In the genomic region with DNA sequence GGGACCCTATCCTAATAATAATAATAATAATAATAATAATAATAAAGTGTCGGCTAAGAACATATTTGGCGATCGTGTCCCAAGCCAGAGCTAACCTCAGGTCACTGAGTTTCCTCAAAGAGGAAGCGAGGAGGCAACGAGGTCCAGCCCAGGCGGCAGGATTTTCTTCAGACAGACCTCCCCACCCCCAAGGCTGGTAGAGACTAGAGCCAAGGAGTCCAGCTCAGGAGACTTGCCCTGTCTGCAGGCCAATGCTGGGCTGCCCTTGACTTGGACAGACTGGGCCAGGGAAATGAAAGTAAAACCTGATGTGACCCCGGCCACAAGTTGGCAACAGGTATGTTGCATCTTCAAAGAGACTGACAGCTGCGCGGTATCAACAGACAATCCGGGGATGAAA, we compare ENCODE assay signal across 11 mouse cellular contexts. TPM values are rescaled to one million over a fixed set of nuclear protein-coding genes. Genes with fewer than 3 reads are reported as not detected.
A peak's percentile ranks its signal among the peaks of the same experiment; 100 is the strongest.
DNase-seq lines count a peak whose midpoint lies in the region; ATAC-seq and TF ChIP-seq lines count a peak whose summit lies in the region.
"Had no signal": no experiment of that assay in that cellular context is flagged by ENCODE, and none has a peak within 500 bp of the region (broad histone marks: within the 10 kb centered on the region; RNA-seq: fewer than 3 reads in every experiment).

No protein-coding gene starts in this region.

- H3K9ac ChIP-seq in heart, postnatal 0 days (replicated peaks; ENCODE audit: low read depth, low read length) = no peak overlapping the region
- no peak overlapping the region for H3K9ac ChIP-seq in midbrain, embryonic 12.5 days (replicated peaks)
- no peak overlapping the region for H3K9ac ChIP-seq in midbrain, postnatal 0 days (replicated peaks; ENCODE audit: low read length, poor library complexity, severe bottlenecking)
- H3K9ac ChIP-seq in intestine, embryonic 14.5 days (ENCODE audit: low read length) = no peak overlapping the region
- H3K9ac ChIP-seq: limb, embryonic 13.5 days had no signal

- intact Hi-C loops in heart, postnatal 25 days (cut with DNase I) = loop anchor here (5.0 kb wide), 2 partner anchors 43 to 238 kb away; no protein-coding TSS in a partner anchor

- no peak overlapping the region for H3K27ac ChIP-seq in heart, postnatal 0 days (ENCODE audit: low read depth)
- no peak overlapping the region for H3K27ac ChIP-seq in midbrain, embryonic 12.5 days (replicated peaks)
- H3K27ac ChIP-seq in midbrain, postnatal 0 days (ENCODE audit: low read depth, low read length) = no peak overlapping the region
- no peak overlapping the region for H3K27ac ChIP-seq in intestine, embryonic 14.5 days (ENCODE audit: low read depth)
- H3K27ac ChIP-seq in small intestine, adult 2 months (ENCODE audit: insufficient read depth, low read depth, low read length) = no peak overlapping the region
- H3K27ac ChIP-seq: limb, embryonic 13.5 days had no signal

- peaks cover 39% of the 10 kb centered on the region for H3K4me1 ChIP-seq in heart, postnatal 0 days (ENCODE audit: control insufficient read depth, insufficient read depth)
- peaks cover 35% of the 10 kb centered on the region for H3K4me1 ChIP-seq in midbrain, embryonic 12.5 days
- H3K4me1 ChIP-seq in midbrain, postnatal 0 days (ENCODE audit: insufficient read depth, low read length) = peaks cover 20% of the 10 kb centered on the region; the same call in 1 of the 2 replicates
- peaks cover 22% of the 10 kb centered on the region for H3K4me1 ChIP-seq in intestine, embryonic 14.5 days (replicated peaks; ENCODE audit: control insufficient read depth, insufficient read depth, low read length)
- peaks cover 21% of the 10 kb centered on the region for H3K4me1 ChIP-seq in small intestine, adult 2 months (ENCODE audit: control insufficient read depth, insufficient read depth, insufficient read length, low read length)

- TF ChIP-seq CTCF in heart, postnatal 0 days (IDR thresholded peaks at IDR 0.05; ENCODE audit: low read depth) = no peak
- no peak for TF ChIP-seq CTCF in midbrain, postnatal 0 days (IDR thresholded peaks at IDR 0.05)
- TF ChIP-seq CTCF in small intestine, adult 2 months (IDR thresholded peaks at IDR 0.05; ENCODE audit: extremely low read depth, insufficient read length, insufficient replicate concordance, low read depth, low read length) = no peak

- no peaks in the 10 kb centered on the region for H3K27me3 ChIP-seq in heart, postnatal 0 days (ENCODE audit: control insufficient read depth, insufficient read depth, low read length)
- H3K27me3 ChIP-seq in midbrain, embryonic 12.5 days = peaks cover 72% of the 10 kb centered on the region
- H3K27me3 ChIP-seq in midbrain, postnatal 0 days (ENCODE audit: insufficient read depth, low read length) = peaks cover 42% of the 10 kb centered on the region
- H3K27me3 ChIP-seq in intestine, embryonic 14.5 days (replicated peaks; ENCODE audit: control insufficient read depth, insufficient read depth, low read length) = peaks cover 47% of the 10 kb centered on the region
- peaks cover 13% of the 10 kb centered on the region; the same call in 1 of the 2 replicates for H3K27me3 ChIP-seq in small intestine, adult 2 months (ENCODE audit: control insufficient read depth, insufficient read depth, low read length)

- TF ChIP-seq EP300 in heart, postnatal 0 days (IDR thresholded peaks at IDR 0.05; ENCODE audit: low read depth) = no peak

- H3K36me3 ChIP-seq in heart, postnatal 0 days (replicated peaks; ENCODE audit: control insufficient read depth, insufficient read depth, low read length) = no peaks in the 10 kb centered on the region
- no peaks in the 10 kb centered on the region for H3K36me3 ChIP-seq in midbrain, embryonic 12.5 days
- no peaks in the 10 kb centered on the region for H3K36me3 ChIP-seq in midbrain, postnatal 0 days (ENCODE audit: insufficient read depth, low read length)
- no peaks in the 10 kb centered on the region for H3K36me3 ChIP-seq in intestine, embryonic 14.5 days (ENCODE audit: control insufficient read depth, insufficient read depth, low read length)
- no peaks in the 10 kb centered on the region for H3K36me3 ChIP-seq in small intestine, adult 2 months (ENCODE audit: control insufficient read depth, insufficient read depth, low read length)
- H3K36me3 ChIP-seq: limb, embryonic 13.5 days had no signal

- H3K4me2 ChIP-seq in heart, postnatal 0 days (ENCODE audit: low read depth, low read length) = peak overlapping the region; percentile 94
- 0 out of 2 replicates have a peak overlapping the region, but pooled peaks have one; percentile 38 for H3K4me2 ChIP-seq in midbrain, embryonic 12.5 days (replicated peaks)
- H3K4me2 ChIP-seq in midbrain, postnatal 0 days (ENCODE audit: low read depth, low read length, poor library complexity, severe bottlenecking) = no peak overlapping the region
- peak overlapping the region; percentile 74; the same call in 1 of the 2 replicates for H3K4me2 ChIP-seq in intestine, embryonic 14.5 days (ENCODE audit: low read length)

- no peak for DNase-seq in heart, postnatal 0 days (ENCODE audit: low spot score)
- no peak for DNase-seq in heart, postnatal 25 days (ENCODE audit: low spot score)
- no peak for DNase-seq in midbrain, postnatal 0 days (ENCODE audit: low spot score)
- DNase-seq in intestine, embryonic 14.5 days (ENCODE audit: low spot score) = no peak
- DNase-seq in urinary bladder, adult 2 months (ENCODE audit: low spot score) = no peak
- no peak for DNase-seq in frontal cortex, postnatal 25 days (ENCODE audit: low spot score in 2 of 2)
- DNase-seq: adrenal gland, postnatal 10 days; gastrocnemius, postnatal 10 days had no signal

- no peak for ATAC-seq in heart, postnatal 0 days (ENCODE audit: insufficient read depth, low read depth)
- ATAC-seq in midbrain, embryonic 12.5 days (ENCODE audit: low FRiP score, low read depth) = no peak
- ATAC-seq in midbrain, postnatal 0 days (ENCODE audit: low FRiP score) = no peak
- no peak for ATAC-seq in intestine, embryonic 14.5 days (replicated peaks; ENCODE audit: low FRiP score, low TSS enrichment, low read depth)

- no peak for TF ChIP-seq POLR2A in small intestine, adult 2 months (IDR thresholded peaks at IDR 0.05; ENCODE audit: low read depth, low read length)

- H3K4me3 ChIP-seq in heart, postnatal 0 days (ENCODE audit: low read depth, low read length) = peak overlapping the region; percentile 64
- H3K4me3 ChIP-seq in midbrain, embryonic 12.5 days = no peak overlapping the region
- no peak overlapping the region for H3K4me3 ChIP-seq in midbrain, postnatal 0 days (ENCODE audit: low read depth, low read length)
- H3K4me3 ChIP-seq in intestine, embryonic 14.5 days (ENCODE audit: low read depth, low read length) = peak overlapping the region; percentile 35; the same call in 1 of the 2 replicates
- H3K4me3 ChIP-seq in small intestine, adult 2 months (ENCODE audit: low read depth, low read length) = peak overlapping the region; percentile 51

- H3K9me3 ChIP-seq in heart, postnatal 0 days (replicated peaks; ENCODE audit: control insufficient read depth, low read length) = no peaks in the 10 kb centered on the region
- no peaks in the 10 kb centered on the region for H3K9me3 ChIP-seq in midbrain, embryonic 12.5 days
- no peaks in the 10 kb centered on the region for H3K9me3 ChIP-seq in midbrain, postnatal 0 days (ENCODE audit: low read length)
- H3K9me3 ChIP-seq in intestine, embryonic 14.5 days (ENCODE audit: control insufficient read depth, low read length) = no peaks in the 10 kb centered on the region
- H3K9me3 ChIP-seq: limb, embryonic 13.5 days had no signal

- WGBS in heart, postnatal 0 days = 74% methylated on average over 10 of the region's 10 CpGs
- 63% methylated on average over 10 of the region's 10 CpGs for WGBS in midbrain, embryonic 12.5 days
- whole genome bisulfite sequencing in midbrain, postnatal 0 days = 65% methylated on average over 10 of the region's 10 CpGs
- WGBS in intestine, embryonic 14.5 days = 55% methylated on average over 10 of the region's 10 CpGs
- WGBS in small intestine, adult 2 months = 38% methylated on average over 10 of the region's 10 CpGs

RNA-seq across cellular contexts. Expression of gene Adm, which starts 2.0 kb away (rescaled TPM):
- total RNA-seq in heart, postnatal 0 days (2014; rRNA removed; ENCODE audit: low replicate concordance) = 9.4 and 18.0 TPM in 2 replicates
- 34.5 and 39.7 TPM in 2 replicates for polyA plus RNA-seq in heart, postnatal 0 days (2015; fragmentation: Nextera tagmentation; extraction: Ambion mirVana)
- total RNA-seq in heart, postnatal 25 days (2021) = 10 to 100 TPM in 1 of 2 experiments, 1 to 10 TPM in 1; 9.6 to 13.0 TPM
- polyA plus RNA-seq in midbrain, embryonic 12.5 days (2016; fragmentation: Nextera tagmentation; extraction: Ambion mirVana) = 3.5 and 3.9 TPM in 2 replicates
- total RNA-seq in midbrain, postnatal 0 days (2014; rRNA removed) = 0.82 and 1.2 TPM in 2 replicates
- 2.5 and 2.6 TPM in 2 replicates for polyA plus RNA-seq in midbrain, postnatal 0 days (2015; fragmentation: Nextera tagmentation; extraction: Ambion mirVana)
- 1.5 and 2.1 TPM in 2 replicates for polyA plus RNA-seq in intestine, embryonic 14.5 days (2014; fragmentation: Nextera tagmentation; extraction: Ambion mirVana)
- 2.8 and 3.4 TPM in 2 replicates for polyA plus RNA-seq in small intestine, adult 2 months (2012; rRNA removed)
- 17.4 and 19.3 TPM in 2 replicates for polyA plus RNA-seq in urinary bladder, adult 2 months (2012; rRNA removed)

RNA-seq across cellular contexts. Expression of gene Sbf2, which starts 10.8 kb away (rescaled TPM):
- 56.9 and 64.6 TPM in 2 replicates for total RNA-seq in heart, postnatal 0 days (2014; rRNA removed; ENCODE audit: low replicate concordance)
- 19.2 and 21.3 TPM in 2 replicates for polyA plus RNA-seq in heart, postnatal 0 days (2015; fragmentation: Nextera tagmentation; extraction: Ambion mirVana)
- 10 to 100 TPM; 48.7 to 49.7 TPM for total RNA-seq in heart, postnatal 25 days (2021)
- polyA plus RNA-seq in midbrain, embryonic 12.5 days (2016; fragmentation: Nextera tagmentation; extraction: Ambion mirVana) = 55.8 and 57.7 TPM in 2 replicates
- 80.1 and 114 TPM in 2 replicates for total RNA-seq in midbrain, postnatal 0 days (2014; rRNA removed)
- 31.5 and 41.0 TPM in 2 replicates for polyA plus RNA-seq in midbrain, postnatal 0 days (2015; fragmentation: Nextera tagmentation; extraction: Ambion mirVana)
- 37.6 and 39.8 TPM in 2 replicates for polyA plus RNA-seq in intestine, embryonic 14.5 days (2014; fragmentation: Nextera tagmentation; extraction: Ambion mirVana)
- polyA plus RNA-seq in small intestine, adult 2 months (2012; rRNA removed) = 5.4 and 13.7 TPM in 2 replicates
- polyA plus RNA-seq in urinary bladder, adult 2 months (2012; rRNA removed) = 30.0 and 33.0 TPM in 2 replicates

Comparison
In these comparisons a context has a peak if more than half of its experiments do, and no peak if none do; other contexts are left out.
1. H3K4me3 ChIP-seq: peak in heart, postnatal 0 days (single experiment), intestine, embryonic 14.5 days (single experiment) and small intestine, adult 2 months (single experiment); none in midbrain, embryonic 12.5 days (single experiment) and midbrain, postnatal 0 days (single experiment).